Mouse (Mus musculus) left cerebral cortex, adult 2 months (tissue): ENCODE data around the gene Dhx37. TPM values are rescaled to one million over a fixed set of nuclear protein-coding genes. Genes with fewer than 3 reads are reported as not detected.
A peak's percentile ranks its signal among the peaks of the same experiment; 100 is the strongest.
"Not testable (repeated sequence)": the region's sequence is repeated elsewhere in the genome, so short reads cannot be mapped to it uniquely, and the experiment has no call there.

ENCODE experiments used
- DNase-seq, 2 experiments: peaks; one replicate each; pipeline ENCODE4 v3.0.0; 2021 to 2022; ENCODE audit warnings: low spot score in 2 of 2, mixed read lengths in 1 of 2; ENCODE audit errors: extremely low spot score in 1 of 2
- H3K27ac ChIP-seq: fragments of 200-600 bp; 2 replicates; pipeline ENCODE4 v1.8.1; 2022
- H3K4me3 ChIP-seq: fragments of 200-600 bp; 2 replicates; pipeline ENCODE4 v1.8.1; 2022
- CTCF ChIP-seq: fragments of 200-600 bp; IDR thresholded peaks from 2 replicates; pipeline ENCODE4 v1.8.1; 2022; ENCODE audit warnings: antibody characterized with exemption, mild to moderate bottlenecking, moderate library complexity
- intact Hi-C: fragments of 180-260 bp; cut with DNase I; formaldehyde crosslinking; loops from one replicate; pipeline ENCODE4 v1.15.1; 2025
- total RNA-seq, 2 experiments: library from RNA; stranded (reverse); gene quantifications; 2 replicates each; pipeline ENCODE4 v1.2.3; 2021

Gene Dhx37
- total RNA-seq, 2 experiments from 2014 or later: 12.2 to 12.7 TPM

DNA sequence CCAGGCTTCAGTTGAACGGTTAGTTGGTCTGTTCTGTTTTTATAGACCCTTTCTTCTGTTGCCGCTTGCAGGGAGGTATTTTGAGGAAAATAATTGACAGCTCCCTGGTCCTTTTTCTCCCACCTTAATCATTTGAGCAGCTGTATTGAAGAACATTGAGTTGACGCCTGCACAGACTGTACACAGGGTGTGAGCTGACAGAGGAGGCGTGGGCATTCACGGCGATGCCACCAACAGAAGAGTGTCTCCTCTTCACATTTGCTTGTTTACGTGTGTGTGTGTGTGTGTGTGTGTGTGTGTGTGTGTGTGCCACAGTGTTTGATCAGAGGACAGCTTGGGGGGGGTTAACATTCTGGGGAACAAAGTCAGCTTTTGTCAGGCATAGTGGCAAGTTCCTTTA lies 12.4 kb upstream of the Dhx37 start:
- no peak for TF ChIP-seq CTCF
- intact Hi-C loops: no loop called here
- H3K4me3 ChIP-seq: no peak overlapping the region
- DNase-seq: no peak
- H3K27ac ChIP-seq: no peak overlapping the region

DNA sequence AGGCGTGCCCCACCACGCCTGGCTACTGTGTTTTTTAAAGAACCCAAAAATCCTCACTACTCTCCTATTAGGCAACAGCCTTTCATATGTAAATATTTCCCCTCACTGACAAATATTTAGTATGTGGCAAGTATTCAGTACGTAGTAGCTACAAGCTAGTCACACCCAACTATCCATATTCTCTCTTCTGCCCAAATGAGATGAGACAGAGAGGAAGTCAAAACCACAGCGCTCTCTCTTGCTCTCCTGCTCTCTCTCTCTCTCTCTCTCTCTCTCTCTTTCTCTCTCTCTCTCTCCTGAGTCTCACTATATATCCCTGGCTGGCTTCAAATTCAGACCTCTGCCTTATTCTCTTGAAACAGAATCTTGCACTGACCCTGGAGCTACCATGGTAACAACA lies 10.6 kb upstream of the Dhx37 start:
- no peak for TF ChIP-seq CTCF
- intact Hi-C loops: no loop called here
- no peak overlapping the region for H3K27ac ChIP-seq
- no peak for DNase-seq
- no peak overlapping the region for H3K4me3 ChIP-seq

DNA sequence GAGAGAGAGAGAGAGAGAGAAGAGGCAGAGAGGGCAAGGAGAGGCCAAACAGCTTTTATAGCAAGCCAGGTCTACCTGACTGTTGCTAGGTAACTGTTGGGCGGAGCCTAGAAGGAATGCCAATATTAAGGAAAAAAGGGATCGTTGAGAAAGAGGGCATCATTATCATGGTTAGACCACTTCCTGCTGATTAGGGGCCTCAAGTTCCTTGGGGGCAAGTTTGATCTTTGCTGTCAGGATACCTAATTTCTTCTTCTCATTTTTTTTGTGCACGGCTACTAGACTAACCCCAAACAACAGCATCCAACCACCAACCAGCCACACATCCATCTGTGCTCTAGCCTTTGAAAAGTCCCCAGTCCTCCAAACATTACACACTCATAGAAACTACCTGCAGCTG lies 10.0 kb upstream of the Dhx37 start:
- no peak for TF ChIP-seq CTCF
- no peak for DNase-seq
- intact Hi-C loops: no loop called here
- Histone ChIP-seq H3K4me3 (no peak overlapping the region), H3K27ac (no peak overlapping the region)

DNA sequence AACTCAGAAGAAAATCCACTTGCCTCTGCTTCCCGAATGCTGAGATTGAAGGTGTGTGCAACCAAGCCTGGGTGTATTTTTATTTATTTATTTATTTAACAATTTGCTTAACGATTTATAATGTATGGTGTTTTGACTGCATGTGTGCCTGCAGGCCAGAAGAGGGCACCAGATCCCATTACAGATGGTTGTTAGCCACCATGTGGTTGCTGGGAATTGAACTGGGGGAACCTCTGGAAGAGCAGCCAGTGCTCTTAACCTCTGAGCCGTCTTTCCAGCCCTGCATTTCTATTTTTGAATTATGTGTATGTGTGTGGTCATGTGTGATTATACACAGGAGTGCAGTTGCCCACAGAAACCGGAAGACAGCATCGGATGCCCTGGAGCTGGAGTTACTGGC lies 9.4 kb upstream of the Dhx37 start:
- no peak overlapping the region for H3K4me3 ChIP-seq
- no peak for DNase-seq
- peak; percentile 36 for TF ChIP-seq CTCF
- intact Hi-C loops: no loop called here
- no peak overlapping the region for H3K27ac ChIP-seq

DNA sequence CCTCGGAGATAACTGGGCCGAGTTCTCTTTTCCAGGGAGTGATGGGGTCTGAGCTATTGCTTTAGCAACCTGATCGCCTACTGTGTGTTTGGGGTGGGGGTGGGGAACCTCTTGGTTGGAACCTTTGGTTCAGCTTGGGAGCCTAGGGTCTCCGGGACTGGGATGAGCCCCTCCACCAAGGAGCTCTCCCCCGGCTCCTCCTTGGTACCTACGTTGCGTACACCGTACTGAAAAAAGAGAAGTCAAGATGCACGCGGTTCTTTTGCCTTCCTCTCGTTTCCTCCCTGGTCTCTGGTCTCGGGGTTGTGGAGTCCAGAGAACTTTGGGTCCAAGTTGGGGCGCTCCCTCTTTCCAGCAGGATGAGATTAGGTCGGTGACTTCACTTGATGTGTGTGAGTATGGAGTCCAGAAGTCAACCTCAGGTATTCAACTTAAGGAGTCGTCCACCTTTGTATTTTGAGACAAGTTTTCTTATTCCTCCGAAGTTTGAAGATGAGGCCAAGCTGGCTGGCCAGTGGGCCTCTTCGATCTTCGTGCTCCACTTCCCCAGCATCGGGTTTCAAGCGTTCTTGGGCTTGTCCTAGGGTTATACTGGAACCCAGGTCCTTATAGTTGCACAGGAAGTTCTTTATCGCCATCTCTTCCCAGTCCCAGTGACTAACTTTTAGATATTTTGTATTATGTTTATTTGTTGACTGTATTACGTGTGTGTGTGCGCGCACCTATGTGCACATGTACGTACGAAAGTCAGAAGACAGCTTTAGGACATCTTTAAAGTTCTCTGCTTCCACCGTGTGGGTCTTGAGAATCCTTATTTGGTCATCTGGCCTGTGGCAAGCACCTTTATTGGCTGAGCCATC lies 8.4 kb upstream of the Dhx37 start:
- peak overlapping the region; percentile 90 for H3K27ac ChIP-seq
- no peak for TF ChIP-seq CTCF
- intact Hi-C loops: no loop called here
- DNase-seq: no peak
- peak overlapping the region; percentile 93 for H3K4me3 ChIP-seq

DNA sequence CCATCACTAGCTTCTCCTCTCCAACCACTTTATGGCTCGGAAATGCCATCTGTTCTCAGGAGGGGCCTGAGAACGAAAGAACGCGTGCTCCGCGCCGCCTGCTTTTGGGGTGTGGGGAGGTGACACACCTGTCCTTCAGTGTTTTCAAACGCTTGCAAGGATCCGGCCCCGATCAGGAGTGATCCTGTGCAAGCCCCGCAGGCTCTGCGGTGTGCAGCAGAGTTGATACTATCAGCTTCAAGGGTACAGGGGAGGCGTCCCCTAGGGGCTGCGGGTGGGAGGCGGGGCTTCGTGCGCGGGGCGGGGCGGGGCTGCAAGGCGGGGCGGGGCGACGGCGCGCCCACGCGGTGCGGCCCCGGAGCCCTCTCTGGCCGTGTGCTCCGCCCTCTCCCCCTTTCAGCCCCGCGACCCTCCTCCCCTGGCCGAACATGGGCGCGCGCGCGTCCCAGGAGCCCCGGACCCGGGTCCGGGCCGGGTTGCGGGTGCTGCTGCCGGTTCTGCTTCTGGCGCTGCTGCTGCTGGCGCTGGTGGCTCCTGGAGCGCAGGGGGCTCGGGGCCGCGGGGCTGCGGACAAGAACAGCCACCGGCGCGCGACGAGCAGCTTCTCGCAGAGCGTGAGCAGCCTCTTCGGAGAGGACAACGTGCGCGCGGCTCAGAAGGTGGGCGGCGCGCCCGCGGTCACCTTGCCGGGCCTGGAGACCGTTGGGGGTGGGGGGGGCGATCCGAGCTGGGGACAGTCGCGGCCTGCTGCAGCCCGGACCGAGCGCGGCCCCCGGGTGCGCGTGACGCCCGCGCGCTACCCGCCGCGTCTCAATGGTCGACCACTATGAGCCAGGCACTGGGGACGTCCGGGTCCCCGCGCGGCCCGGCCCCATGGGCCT lies 7.6 kb upstream of the Dhx37 start, which contains the start of gene Bri3bp:
Gene Bri3bp, plus strand, starts transcription at position 335 of the 881 bp plus-strand sequence.
- peak; percentile 47 to 57 for DNase-seq
- TF ChIP-seq CTCF: no peak
- H3K4me3 ChIP-seq: peak within 1 kb of the TSS; percentile 93
- intact Hi-C loops: no loop called here
- H3K27ac ChIP-seq: peak within 1 kb of the TSS; percentile 90

DNA sequence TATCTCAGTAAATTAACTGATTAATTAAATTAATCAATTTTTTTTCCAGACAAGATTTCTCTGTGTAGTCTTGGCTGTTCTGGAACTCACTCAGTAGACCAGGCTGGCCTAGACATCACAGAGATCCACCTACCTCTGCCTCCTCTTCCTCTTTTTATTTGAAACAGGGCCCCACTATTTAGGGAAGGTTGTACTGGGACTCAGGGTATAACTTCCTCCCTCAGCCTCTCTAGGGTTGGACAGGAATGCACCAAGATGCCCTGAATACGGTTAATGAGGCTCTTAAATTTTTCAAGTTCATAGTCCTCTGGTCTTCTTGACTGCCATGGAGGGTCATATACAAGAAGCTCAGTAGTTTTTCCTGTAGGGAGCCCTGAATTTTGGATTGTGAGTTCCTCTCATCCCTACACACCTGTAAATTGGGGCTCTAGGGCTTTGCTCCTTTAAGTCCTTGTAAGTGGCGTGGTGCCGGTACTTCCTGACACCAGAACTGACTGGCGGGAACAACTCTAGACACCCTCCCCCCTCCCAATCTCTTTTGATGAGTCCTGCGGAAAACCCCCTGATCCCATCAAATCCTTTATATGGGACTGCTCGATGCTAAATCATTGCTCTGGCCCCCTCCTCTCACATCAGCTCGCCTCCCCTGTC lies 6.8 kb upstream of the Dhx37 start:
- Histone ChIP-seq H3K4me3 (peak overlapping the region; percentile 93), H3K27ac (peak overlapping the region; percentile 90)
- TF ChIP-seq CTCF: no peak
- intact Hi-C loops: no loop called here
- no peak for DNase-seq

DNA sequence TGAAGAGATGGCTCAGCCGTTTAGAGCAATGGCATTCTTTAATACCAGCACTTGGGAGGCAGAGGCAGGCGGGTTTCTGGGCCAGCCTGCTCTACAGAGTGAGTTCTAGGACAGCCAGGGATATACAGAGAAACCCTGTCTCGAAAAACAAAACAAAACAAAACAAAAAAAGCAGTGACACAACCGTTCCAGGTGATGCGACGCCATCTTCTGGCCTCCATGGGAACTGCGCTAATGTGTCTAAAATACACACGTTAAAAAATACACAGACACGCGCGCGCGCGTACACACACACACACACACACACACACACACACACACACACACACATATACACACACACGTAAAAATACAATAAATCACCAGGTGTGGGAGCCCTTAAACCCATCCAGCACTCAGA lies 426 bp upstream of the Dhx37 start:
- TF ChIP-seq CTCF: peak; percentile 3; the same call in 1 of the 2 replicates
- H3K27ac ChIP-seq, DNase-seq, intact Hi-C loops: not testable (repeated sequence)
- peak overlapping the region; percentile 74 for H3K4me3 ChIP-seq

DNA sequence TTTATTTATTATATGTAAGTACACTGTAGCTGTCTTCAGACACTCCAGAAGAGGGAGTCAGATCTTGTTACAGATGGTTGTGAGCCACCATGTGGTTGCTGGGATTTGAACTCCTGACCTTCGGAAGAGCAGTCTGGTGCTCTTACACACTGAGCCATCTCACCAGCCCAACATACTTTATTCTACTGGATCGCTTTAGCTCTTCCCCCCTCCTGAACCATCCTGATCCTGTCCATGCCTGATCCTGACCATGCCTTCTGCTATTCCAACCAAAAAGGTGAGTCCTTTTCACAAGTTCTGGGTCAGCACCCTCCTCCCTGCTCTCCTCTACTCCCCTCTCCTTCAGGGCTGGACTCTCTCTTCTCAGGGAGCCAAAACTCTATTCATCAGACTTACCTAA lies 1.6 kb downstream of the Dhx37 start:
- DNase-seq, H3K4me3 ChIP-seq, H3K27ac ChIP-seq, intact Hi-C loops: not testable (repeated sequence)

DNA sequence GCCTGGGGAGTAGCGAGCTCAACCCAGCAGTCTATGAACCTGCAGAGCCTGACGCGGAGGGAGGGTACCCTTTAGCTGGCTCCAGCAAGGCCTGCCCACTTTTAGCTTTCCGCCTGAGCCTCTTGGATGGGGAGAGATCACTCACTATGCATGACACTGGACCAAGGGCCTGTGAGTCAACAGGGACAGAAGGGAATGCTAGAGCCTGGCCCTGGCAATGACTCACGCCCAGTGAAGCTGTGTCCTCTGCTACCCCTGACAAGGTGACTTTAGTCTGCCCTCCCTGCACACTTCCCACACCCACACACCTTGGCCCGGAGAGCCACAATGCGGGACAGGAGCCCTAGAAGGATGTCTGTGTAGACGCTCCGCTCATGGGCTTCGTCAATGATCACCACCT lies 7.6 kb downstream of the Dhx37 start:
- no peak overlapping the region for H3K4me3 ChIP-seq
- intact Hi-C loops: no loop called here
- no peak for DNase-seq
- H3K27ac ChIP-seq: no peak overlapping the region
- no peak for TF ChIP-seq CTCF

DNA sequence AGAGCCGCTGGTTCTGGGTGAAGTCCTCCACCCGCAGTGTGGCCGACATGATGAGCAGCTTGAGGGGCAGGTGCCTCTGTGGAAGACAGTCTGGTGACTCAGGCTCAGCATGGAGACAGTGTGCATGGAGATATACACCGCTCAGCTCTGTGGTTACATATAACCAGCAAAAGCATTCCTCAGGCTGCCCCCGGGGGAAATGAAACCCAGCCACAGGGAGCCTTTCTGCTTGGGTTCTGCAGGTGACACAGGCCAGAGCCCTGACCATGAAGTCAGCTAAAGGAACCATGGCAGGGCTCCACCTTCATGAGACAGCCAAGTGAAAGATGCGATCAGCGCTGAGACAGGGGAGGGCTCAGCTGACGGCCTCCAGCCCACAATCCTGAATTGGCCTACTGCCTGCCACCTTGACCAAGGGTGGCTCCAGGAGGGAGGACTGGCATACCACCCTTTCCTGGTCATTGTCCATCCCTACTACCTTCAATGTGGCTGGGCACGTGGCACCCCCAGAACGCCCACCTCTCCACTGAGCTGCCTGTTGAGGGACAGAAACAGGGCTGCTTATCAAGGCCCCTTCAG lies 8.1 kb downstream of the Dhx37 start:
- intact Hi-C loops: no loop called here
- TF ChIP-seq CTCF: no peak
- no peak overlapping the region for H3K27ac ChIP-seq
- DNase-seq: no peak
- H3K4me3 ChIP-seq: no peak overlapping the region
